ENCODE assay signal across 8 mouse cellular contexts in the genomic region with DNA sequence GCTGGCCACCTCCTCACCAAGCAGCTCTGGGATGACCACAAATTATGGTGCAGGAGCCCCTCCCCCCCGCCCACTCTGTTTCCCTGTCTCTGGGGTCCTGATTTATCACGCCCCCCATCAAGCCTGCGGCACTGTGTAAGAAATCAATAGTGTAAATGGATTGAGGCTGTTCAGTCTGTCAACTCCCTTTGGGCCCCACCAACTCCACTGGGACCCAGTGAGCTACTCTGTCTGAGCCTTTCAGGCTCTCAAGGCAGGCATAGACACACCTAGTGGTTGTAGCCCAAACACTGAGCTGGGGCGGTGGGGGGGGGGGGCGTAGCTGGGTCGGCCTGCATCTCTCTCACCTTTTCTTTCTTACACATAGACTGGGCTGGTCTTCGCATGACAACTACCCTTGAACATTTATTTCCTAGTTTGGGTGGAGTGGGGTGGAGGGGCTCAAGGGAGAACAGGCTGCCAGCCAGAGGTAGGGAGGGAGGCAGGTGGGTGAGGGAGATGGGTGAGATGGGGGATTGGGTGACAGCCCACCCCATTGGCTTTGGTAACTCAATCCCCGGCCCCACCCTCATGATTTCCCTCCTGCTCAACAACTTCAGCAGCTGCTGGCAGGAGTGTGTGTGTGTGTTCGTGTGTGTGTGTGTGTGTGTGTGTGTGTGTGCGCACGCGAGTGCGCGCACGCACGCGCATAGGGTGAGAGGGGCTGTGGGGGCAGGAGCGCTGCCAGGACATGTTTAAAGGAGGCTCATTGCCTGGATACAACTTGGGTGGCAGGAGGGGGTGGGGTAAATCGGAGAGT. TPM values are rescaled to one million over a fixed set of nuclear protein-coding genes. Genes with fewer than 3 reads are reported as not detected.
DNase-seq lines count a peak whose midpoint lies in the region; ATAC-seq lines count a peak whose summit lies in the region.

No protein-coding gene starts in this region.

- H3K4me1 ChIP-seq in forebrain, embryonic 13.5 days, result peaks cover 74% of the 10 kb centered on the region
- H3K4me1 ChIP-seq in forebrain, embryonic 14.5 days (ENCODE audit: control insufficient read depth, insufficient read depth, low read length), result peaks cover 68% of the 10 kb centered on the region
- H3K4me1 ChIP-seq in stomach, embryonic 16.5 days (ENCODE audit: control insufficient read depth, insufficient read depth, low read length), result peaks cover 67% of the 10 kb centered on the region

- H3K9ac ChIP-seq in forebrain, embryonic 13.5 days, result no peak overlapping the region
- H3K9ac ChIP-seq in forebrain, embryonic 14.5 days (ENCODE audit: low read length), result no peak overlapping the region
- H3K9ac ChIP-seq in stomach, embryonic 16.5 days (ENCODE audit: low read length), result peak overlapping the region; percentile 34

- H3K9me3 ChIP-seq in forebrain, embryonic 13.5 days (replicated peaks), result no peaks in the 10 kb centered on the region
- no peaks in the 10 kb centered on the region for H3K9me3 ChIP-seq in forebrain, embryonic 14.5 days (replicated peaks; ENCODE audit: control insufficient read depth, low read length)
- H3K9me3 ChIP-seq in stomach, embryonic 16.5 days (replicated peaks; ENCODE audit: control insufficient read depth, low read length), result no peaks in the 10 kb centered on the region

- no peak overlapping the region for H3K4me3 ChIP-seq in forebrain, embryonic 13.5 days
- H3K4me3 ChIP-seq in forebrain, embryonic 14.5 days (ENCODE audit: low read depth, low read length), result no peak overlapping the region
- no peak overlapping the region for H3K4me3 ChIP-seq in stomach, embryonic 16.5 days (replicated peaks; ENCODE audit: low read length)

- ATAC-seq in forebrain, embryonic 13.5 days, result no peak
- no peak for ATAC-seq in forebrain, embryonic 14.5 days
- no peak for ATAC-seq in stomach, embryonic 16.5 days (ENCODE audit: insufficient read depth, low FRiP score)

- H3K27ac ChIP-seq in forebrain, embryonic 13.5 days, result no peak overlapping the region
- no peak overlapping the region for H3K27ac ChIP-seq in forebrain, embryonic 14.5 days (ENCODE audit: low read depth, low read length)
- H3K27ac ChIP-seq in stomach, embryonic 16.5 days (ENCODE audit: low read length), result peak overlapping the region; percentile 90

- H3K4me2 ChIP-seq in forebrain, embryonic 13.5 days, result 0 out of 2 replicates have a peak overlapping the region, but pooled peaks have one; percentile 3
- no peak overlapping the region for H3K4me2 ChIP-seq in forebrain, embryonic 14.5 days (ENCODE audit: low read length)
- H3K4me2 ChIP-seq in stomach, embryonic 16.5 days (ENCODE audit: low read depth, low read length), result peak overlapping the region; percentile 38

- H3K27me3 ChIP-seq in forebrain, embryonic 13.5 days, result peaks cover 19% of the 10 kb centered on the region
- H3K27me3 ChIP-seq in forebrain, embryonic 14.5 days (replicated peaks; ENCODE audit: control insufficient read depth, insufficient read depth, low read length), result no peaks in the 10 kb centered on the region; the same call in 1 of the 2 replicates
- no peaks in the 10 kb centered on the region for H3K27me3 ChIP-seq in stomach, embryonic 16.5 days (ENCODE audit: control insufficient read depth, insufficient read depth, low read length)

- DNase-seq in forebrain, embryonic 14.5 days (ENCODE audit: low spot score), result no peak
- DNase-seq in urinary bladder, adult 2 months (ENCODE audit: low spot score), result peak; percentile 16
- no peak for DNase-seq in urinary bladder, postnatal 10 days (ENCODE audit: low spot score)
- DNase-seq in kidney, postnatal 10 days, result peak; percentile 62
- no peak for DNase-seq in left cerebral cortex, adult 9 months (ENCODE audit: low spot score in 2 of 2)
- no peak for DNase-seq in urinary bladder, postnatal 4 days (ENCODE audit: low spot score in 2 of 2)

- 43% methylated on average over 19 of the region's 19 CpGs for WGBS in forebrain, embryonic 13.5 days
- 40% methylated on average over 19 of the region's 19 CpGs for WGBS in forebrain, embryonic 14.5 days
- WGBS in stomach, embryonic 16.5 days, result 13% methylated on average over 19 of the region's 19 CpGs

- H3K36me3 ChIP-seq in forebrain, embryonic 13.5 days (ENCODE audit: poor library complexity, severe bottlenecking), result no peaks in the 10 kb centered on the region
- no peaks in the 10 kb centered on the region for H3K36me3 ChIP-seq in forebrain, embryonic 14.5 days (ENCODE audit: control insufficient read depth, insufficient read depth, low read length)
- H3K36me3 ChIP-seq in stomach, embryonic 16.5 days (ENCODE audit: control insufficient read depth, insufficient read depth, low read length), result no peaks in the 10 kb centered on the region

RNA-seq across cellular contexts. Expression of gene Rara, which starts 4.9 kb away (rescaled TPM):
- polyA plus RNA-seq in forebrain, embryonic 13.5 days (2015; fragmentation: Nextera tagmentation; extraction: Ambion mirVana), result 8.7 and 10.2 TPM in 2 replicates
- 8.2 and 9.8 TPM in 2 replicates for polyA plus RNA-seq in forebrain, embryonic 14.5 days (2014; fragmentation: Nextera tagmentation; extraction: Ambion mirVana)
- polyA plus RNA-seq in urinary bladder, adult 2 months (2012; rRNA removed), result 8.5 and 13.7 TPM in 2 replicates
- 28.8 and 30.1 TPM in 2 replicates for polyA plus RNA-seq in stomach, embryonic 16.5 days (2015; fragmentation: Nextera tagmentation; extraction: Ambion mirVana)

RNA-seq across cellular contexts. Expression of gene Cdc6, which starts 24.9 kb away (rescaled TPM):
- 23.0 and 26.9 TPM in 2 replicates for polyA plus RNA-seq in forebrain, embryonic 13.5 days (2015; fragmentation: Nextera tagmentation; extraction: Ambion mirVana)
- 14.1 and 16.4 TPM in 2 replicates for polyA plus RNA-seq in forebrain, embryonic 14.5 days (2014; fragmentation: Nextera tagmentation; extraction: Ambion mirVana)
- polyA plus RNA-seq in urinary bladder, adult 2 months (2012; rRNA removed), result 2.7 and 3.8 TPM in 2 replicates
- polyA plus RNA-seq in stomach, embryonic 16.5 days (2015; fragmentation: Nextera tagmentation; extraction: Ambion mirVana), result 26.9 and 28.1 TPM in 2 replicates

RNA-seq across cellular contexts. Expression of gene Gjd3, which starts 50.3 kb away (rescaled TPM):
- polyA plus RNA-seq in forebrain, embryonic 13.5 days (2015; fragmentation: Nextera tagmentation; extraction: Ambion mirVana), result 0.21 TPM in 1 of 2 replicates, not detected in the other
- 0.27 and 0.28 TPM in 2 replicates for polyA plus RNA-seq in forebrain, embryonic 14.5 days (2014; fragmentation: Nextera tagmentation; extraction: Ambion mirVana)
- 0.55 and 0.87 TPM in 2 replicates for polyA plus RNA-seq in urinary bladder, adult 2 months (2012; rRNA removed)
- 0.44 TPM in 1 of 2 replicates, not detected in the other for polyA plus RNA-seq in stomach, embryonic 16.5 days (2015; fragmentation: Nextera tagmentation; extraction: Ambion mirVana)

Comparison
In these comparisons a context has a peak if more than half of its experiments do, and no peak if none do; other contexts are left out.
1. DNase-seq: peak in urinary bladder, adult 2 months (single experiment) and kidney, postnatal 10 days (single experiment); none in forebrain, embryonic 14.5 days (single experiment), urinary bladder, postnatal 10 days (single experiment), left cerebral cortex, adult 9 months (0 of 2) and urinary bladder, postnatal 4 days (0 of 2).